Mouse (Mus musculus): Measurements from ENCODE around the gene Gjb3. TPM values are rescaled to one million over a fixed set of nuclear protein-coding genes. Genes with fewer than 3 reads are reported as not detected.

The Gjb3 gene
- polyA plus RNA-seq, 1 experiment, result 57.2 TPM

GRCm38 (mm10) chr4:127329751-127330150 lies 893 bp downstream of the Gjb3 start:
- Histone ChIP-seq H3K36me3 (ENCODE audit: control insufficient read depth, insufficient read depth, low read length, poor library complexity, severe bottlenecking) (peaks cover 15% of the 10 kb centered on the region), H3K27me3 (ENCODE audit: control insufficient read depth, insufficient read depth, low read length, poor library complexity, severe bottlenecking) (no peaks in the 10 kb centered on the region), H3K4me3 (ENCODE audit: low read depth, low read length) (peak overlapping the region; percentile 69), H3K4me1 (ENCODE audit: control insufficient read depth, insufficient read depth, low read length) (no peaks in the 10 kb centered on the region), H3K27ac (ENCODE audit: insufficient read depth, low read length) (peak overlapping the region; percentile 97), H3K9me3 (replicated peaks; ENCODE audit: control insufficient read depth, insufficient read depth, low read length, poor library complexity, severe bottlenecking) (no peaks in the 10 kb centered on the region), H3K9ac (ENCODE audit: low read depth, poor library complexity, severe bottlenecking) (peak overlapping the region; percentile 93)
- TF ChIP-seq POLR2A (IDR thresholded peaks at IDR 0.05; ENCODE audit: insufficient read depth, low read length) (no peak), CTCF (IDR thresholded peaks at IDR 0.05; ENCODE audit: low read depth, low read length) (no peak), EP300 (IDR thresholded peaks at IDR 0.05; ENCODE audit: insufficient read depth, low read depth, low read length) (no peak)

GRCm38 (mm10) chr4:127329046-127329445 lies 1.6 kb downstream of the Gjb3 start:
- H3K9ac ChIP-seq (ENCODE audit: low read depth, poor library complexity, severe bottlenecking), result peak overlapping the region; percentile 93
- H3K4me1 ChIP-seq (ENCODE audit: control insufficient read depth, insufficient read depth, low read length), result peaks cover 4% of the 10 kb centered on the region
- TF ChIP-seq EP300 (IDR thresholded peaks at IDR 0.05; ENCODE audit: insufficient read depth, low read depth, low read length) (0 out of 2 replicates have a peak, but pooled peaks have one; percentile 10), CTCF (IDR thresholded peaks at IDR 0.05; ENCODE audit: low read depth, low read length) (no peak), POLR2A (IDR thresholded peaks at IDR 0.05; ENCODE audit: insufficient read depth, low read length) (peak; percentile 48)
- peak overlapping the region; percentile 97 for H3K27ac ChIP-seq (ENCODE audit: insufficient read depth, low read length)
- H3K9me3 ChIP-seq (replicated peaks; ENCODE audit: control insufficient read depth, insufficient read depth, low read length, poor library complexity, severe bottlenecking), result no peaks in the 10 kb centered on the region
- H3K36me3 ChIP-seq (ENCODE audit: control insufficient read depth, insufficient read depth, low read length, poor library complexity, severe bottlenecking), result peaks cover 15% of the 10 kb centered on the region
- H3K27me3 ChIP-seq (ENCODE audit: control insufficient read depth, insufficient read depth, low read length, poor library complexity, severe bottlenecking), result no peaks in the 10 kb centered on the region
- peak overlapping the region; percentile 69 for H3K4me3 ChIP-seq (ENCODE audit: low read depth, low read length)

GRCm38 (mm10) chr4:127328378-127328777 lies 2.3 kb downstream of the Gjb3 start:
- H3K27me3 ChIP-seq (ENCODE audit: control insufficient read depth, insufficient read depth, low read length, poor library complexity, severe bottlenecking), result no peaks in the 10 kb centered on the region
- peak overlapping the region; percentile 64 for H3K9ac ChIP-seq (ENCODE audit: low read depth, poor library complexity, severe bottlenecking)

GRCm38 (mm10) chr4:127327749-127328148 lies 2.9 kb downstream of the Gjb3 start:
- peaks cover 5% of the 10 kb centered on the region for H3K4me1 ChIP-seq (ENCODE audit: control insufficient read depth, insufficient read depth, low read length)
- peaks cover 15% of the 10 kb centered on the region for H3K36me3 ChIP-seq (ENCODE audit: control insufficient read depth, insufficient read depth, low read length, poor library complexity, severe bottlenecking)
- peak overlapping the region; percentile 64 for H3K9ac ChIP-seq (ENCODE audit: low read depth, poor library complexity, severe bottlenecking)
- H3K27ac ChIP-seq (ENCODE audit: insufficient read depth, low read length), result peak overlapping the region; percentile 89
- H3K27me3 ChIP-seq (ENCODE audit: control insufficient read depth, insufficient read depth, low read length, poor library complexity, severe bottlenecking), result no peaks in the 10 kb centered on the region
- H3K9me3 ChIP-seq (replicated peaks; ENCODE audit: control insufficient read depth, insufficient read depth, low read length, poor library complexity, severe bottlenecking), result no peaks in the 10 kb centered on the region
- H3K4me3 ChIP-seq (ENCODE audit: low read depth, low read length), result peak overlapping the region; percentile 81
- TF ChIP-seq EP300 (IDR thresholded peaks at IDR 0.05; ENCODE audit: insufficient read depth, low read depth, low read length) (no peak), POLR2A (IDR thresholded peaks at IDR 0.05; ENCODE audit: insufficient read depth, low read length) (no peak), CTCF (IDR thresholded peaks at IDR 0.05; ENCODE audit: low read depth, low read length) (no peak)

More at GRCm38 (mm10) chr4:127328378-127328777, 2.3 kb downstream of the Gjb3 start:
- Histone ChIP-seq H3K9me3 (replicated peaks; ENCODE audit: control insufficient read depth, insufficient read depth, low read length, poor library complexity, severe bottlenecking) (no peaks in the 10 kb centered on the region), H3K27ac (ENCODE audit: insufficient read depth, low read length) (peak overlapping the region; percentile 89), H3K4me1 (ENCODE audit: control insufficient read depth, insufficient read depth, low read length) (peaks cover 5% of the 10 kb centered on the region), H3K36me3 (ENCODE audit: control insufficient read depth, insufficient read depth, low read length, poor library complexity, severe bottlenecking) (peaks cover 15% of the 10 kb centered on the region), H3K4me3 (ENCODE audit: low read depth, low read length) (peak overlapping the region; percentile 81)
- TF ChIP-seq POLR2A (IDR thresholded peaks at IDR 0.05; ENCODE audit: insufficient read depth, low read length) (no peak), CTCF (IDR thresholded peaks at IDR 0.05; ENCODE audit: low read depth, low read length) (no peak), EP300 (IDR thresholded peaks at IDR 0.05; ENCODE audit: insufficient read depth, low read depth, low read length) (no peak)

- H3K27ac ChIP-seq (ENCODE audit: insufficient read depth, low read length), result 0 out of 2 replicates have a peak overlapping the region, but pooled peaks have one; percentile 7
- peak overlapping the region; percentile 64 for H3K9ac ChIP-seq (ENCODE audit: low read depth, poor library complexity, severe bottlenecking)
- no peaks in the 10 kb centered on the region for H3K9me3 ChIP-seq (replicated peaks; ENCODE audit: control insufficient read depth, insufficient read depth, low read length, poor library complexity, severe bottlenecking)
- H3K36me3 ChIP-seq (ENCODE audit: control insufficient read depth, insufficient read depth, low read length, poor library complexity, severe bottlenecking), result peaks cover 15% of the 10 kb centered on the region
- TF ChIP-seq CTCF (IDR thresholded peaks at IDR 0.05; ENCODE audit: low read depth, low read length) (no peak), EP300 (IDR thresholded peaks at IDR 0.05; ENCODE audit: insufficient read depth, low read depth, low read length) (0 out of 2 replicates have a peak, but pooled peaks have one; percentile 56)
- H3K4me1 ChIP-seq (ENCODE audit: control insufficient read depth, insufficient read depth, low read length), result peaks cover 5% of the 10 kb centered on the region
- peak overlapping the region; percentile 81 for H3K4me3 ChIP-seq (ENCODE audit: low read depth, low read length)
- H3K27me3 ChIP-seq (ENCODE audit: control insufficient read depth, insufficient read depth, low read length, poor library complexity, severe bottlenecking), result no peaks in the 10 kb centered on the region
Observed at GRCm38 (mm10) chr4:127327258-127327657, 3.4 kb downstream of the Gjb3 start.

GRCm38 (mm10) chr4:127325276-127325675 lies 5.4 kb downstream of the Gjb3 start:
- TF ChIP-seq EP300 (IDR thresholded peaks at IDR 0.05; ENCODE audit: insufficient read depth, low read depth, low read length), result no peak
- TF ChIP-seq POLR2A (IDR thresholded peaks at IDR 0.05; ENCODE audit: insufficient read depth, low read length), result no peak
- TF ChIP-seq CTCF (IDR thresholded peaks at IDR 0.05; ENCODE audit: low read depth, low read length), result no peak

More at GRCm38 (mm10) chr4:127325276-127325675, 5.4 kb downstream of the Gjb3 start:
- Histone ChIP-seq H3K4me1 (ENCODE audit: control insufficient read depth, insufficient read depth, low read length) (peaks cover 5% of the 10 kb centered on the region), H3K36me3 (ENCODE audit: control insufficient read depth, insufficient read depth, low read length, poor library complexity, severe bottlenecking) (peaks cover 15% of the 10 kb centered on the region), H3K27me3 (ENCODE audit: control insufficient read depth, insufficient read depth, low read length, poor library complexity, severe bottlenecking) (no peaks in the 10 kb centered on the region), H3K9ac (ENCODE audit: low read depth, poor library complexity, severe bottlenecking) (no peak overlapping the region), H3K27ac (ENCODE audit: insufficient read depth, low read length) (peak overlapping the region; percentile 28; the same call in 1 of the 2 replicates), H3K9me3 (replicated peaks; ENCODE audit: control insufficient read depth, insufficient read depth, low read length, poor library complexity, severe bottlenecking) (no peaks in the 10 kb centered on the region), H3K4me3 (ENCODE audit: low read depth, low read length) (peak overlapping the region; percentile 59)

Measured in ES-Bruce4 (cell line).